Mouse (Mus musculus) cerebellum, postnatal 14 days (tissue): ENCODE results near the gene Obscn.

Source experiments
- DNase-seq, 2 experiments: peaks; one replicate each; pipeline ENCODE4 v3.0.0; 2021; ENCODE audit warnings: mixed read lengths in 2 of 2

The Obscn gene

DNA sequence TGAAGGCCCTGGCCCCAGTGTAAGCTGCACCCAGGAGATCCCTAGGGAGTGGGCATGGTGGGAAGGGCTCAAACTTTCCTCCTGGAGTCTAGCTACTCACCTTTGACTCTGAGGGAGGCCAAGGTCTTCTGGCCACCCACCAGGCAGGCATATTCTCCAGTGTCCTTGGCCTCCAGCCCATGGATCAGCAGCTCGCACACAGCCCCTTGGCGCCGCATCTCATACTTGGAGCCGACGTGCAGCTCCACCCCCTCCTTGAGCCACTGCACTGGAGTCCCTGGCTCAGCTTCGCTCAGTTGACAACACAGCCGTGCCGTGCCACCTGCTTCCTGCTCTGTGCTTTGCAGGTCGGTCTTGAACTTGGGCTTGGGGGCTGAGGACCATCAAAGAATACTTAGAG, 85.2 kb downstream of the Obscn start:
- DNase-seq: peak; percentile 15 to 35

DNA sequence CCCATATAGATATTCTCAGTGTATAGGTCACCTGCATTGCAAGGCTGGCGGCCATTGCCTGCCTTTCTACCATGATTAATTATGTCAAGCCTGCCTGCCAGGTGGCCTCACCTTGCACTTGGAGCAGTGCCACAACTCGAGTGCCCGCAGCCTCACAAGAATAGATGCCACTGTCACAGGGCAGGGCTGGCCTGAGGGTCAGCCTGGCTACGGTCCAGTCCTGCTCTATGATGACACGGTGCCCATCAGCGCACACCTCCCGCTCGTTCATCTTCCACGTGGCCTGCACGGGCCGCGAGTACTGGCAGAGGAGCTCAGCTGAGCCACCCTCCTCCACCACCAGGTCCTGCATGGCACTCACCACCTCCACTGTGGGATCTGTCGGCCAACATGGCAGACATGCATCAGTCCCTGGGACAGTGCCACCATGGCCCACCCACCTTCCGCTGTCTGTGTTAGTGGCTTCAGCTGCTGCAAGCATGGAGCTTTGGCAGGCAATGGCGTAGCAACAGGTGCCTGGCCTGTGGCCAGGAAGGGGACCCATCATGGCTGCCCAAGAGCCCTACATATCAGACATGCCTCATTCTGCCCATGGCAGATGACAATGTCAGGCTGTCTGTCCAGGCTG, 91.4 kb downstream of the Obscn start:
- DNase-seq: peak; percentile 65 to 84

DNA sequence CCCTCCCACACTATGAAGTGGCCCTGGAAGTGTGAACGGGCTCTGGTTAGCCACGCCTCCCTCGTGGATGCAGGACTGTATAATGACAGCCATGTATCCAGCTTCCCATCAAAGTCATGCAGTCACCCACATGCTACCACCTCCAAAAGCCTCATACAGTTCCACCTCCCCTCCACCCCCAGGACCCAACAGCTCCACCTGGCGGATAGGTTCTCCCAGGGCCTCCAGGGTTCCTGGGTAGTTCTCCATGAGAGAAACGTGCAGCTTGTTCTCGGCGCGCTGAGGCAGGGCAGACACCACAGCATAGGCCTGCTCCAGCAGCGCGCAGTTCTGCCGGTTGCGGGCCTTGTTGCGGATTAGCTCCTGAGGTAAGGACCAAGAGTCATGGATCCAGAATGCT, 107.2 kb downstream of the Obscn start:
- no peak for DNase-seq

DNA sequence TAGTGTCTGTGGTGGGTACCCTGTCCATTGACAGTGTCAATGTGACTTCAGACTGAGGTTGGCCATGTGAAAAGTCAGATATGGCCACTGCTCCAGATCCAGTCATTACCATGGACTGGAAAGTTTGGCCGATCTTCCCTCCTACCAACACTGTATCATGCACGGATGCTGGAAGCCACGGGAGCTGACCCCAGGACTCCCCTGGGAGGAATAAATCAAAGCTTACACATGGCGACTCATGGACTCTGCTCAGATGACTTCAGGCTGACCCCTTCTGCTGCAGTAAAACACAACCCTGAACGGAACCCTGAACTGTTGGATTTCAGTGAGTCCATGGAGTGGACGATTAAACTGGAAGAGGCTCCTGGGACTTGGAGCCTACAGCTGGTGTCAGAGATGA, 109.8 kb downstream of the Obscn start:
- DNase-seq: no peak

DNA sequence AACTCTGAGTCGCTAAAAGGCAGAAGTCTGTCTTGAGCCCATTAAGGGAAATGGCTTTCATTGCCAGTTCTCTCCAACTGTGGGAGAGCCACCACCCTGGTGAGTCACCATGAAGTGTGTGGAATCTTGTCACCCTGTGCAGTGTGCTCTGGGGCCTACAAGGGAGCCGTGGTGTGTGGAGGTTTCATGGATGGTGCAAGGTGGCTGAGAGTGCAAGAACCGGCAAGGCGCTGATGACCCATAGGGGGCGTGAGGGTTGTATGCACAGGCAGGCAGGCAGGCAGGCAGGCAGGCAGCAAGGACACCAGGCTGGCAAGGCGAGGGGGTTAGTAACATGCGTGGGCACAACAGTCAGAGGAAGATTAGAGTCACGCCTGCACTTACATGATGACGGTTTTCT, 121.2 kb downstream of the Obscn start:
- DNase-seq: peak; percentile 39 to 71

DNA sequence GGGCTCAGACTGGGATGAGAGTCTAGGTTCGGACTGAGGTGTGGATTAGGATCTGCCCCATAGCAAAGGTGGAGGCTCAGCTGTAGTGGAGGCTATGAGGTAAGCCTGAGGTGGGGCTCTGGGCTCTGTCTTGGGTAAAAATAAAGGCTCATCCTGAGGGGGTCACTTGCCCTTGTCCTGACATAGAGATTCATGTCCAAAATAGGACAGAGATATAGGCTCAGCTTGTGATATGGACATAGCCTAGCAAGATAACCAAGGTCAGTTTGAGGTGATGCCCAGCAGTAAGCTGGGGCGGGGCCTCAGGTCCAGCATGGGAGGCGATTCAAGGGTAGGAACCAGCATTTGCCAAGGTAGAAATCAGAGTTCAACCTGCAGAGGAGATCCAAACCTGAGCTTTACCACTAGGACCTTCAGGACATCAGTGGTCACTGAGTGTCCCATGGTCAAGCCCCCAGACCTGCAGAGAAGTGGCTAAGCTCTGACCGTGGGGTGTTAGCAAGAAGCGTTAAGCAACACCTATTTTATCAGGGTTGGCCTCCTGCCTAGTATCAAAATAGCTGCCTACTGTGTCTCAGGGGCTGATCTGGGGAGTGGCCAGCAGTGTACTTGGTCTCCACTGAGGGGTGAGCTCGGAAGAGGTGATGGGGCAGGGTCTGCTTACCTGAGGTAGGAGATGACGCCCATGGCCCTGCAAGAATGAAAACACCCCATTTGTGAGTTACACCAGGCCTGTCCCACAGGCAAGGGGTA, 133.7 kb downstream of the Obscn start:
- DNase-seq: no peak

DNA sequence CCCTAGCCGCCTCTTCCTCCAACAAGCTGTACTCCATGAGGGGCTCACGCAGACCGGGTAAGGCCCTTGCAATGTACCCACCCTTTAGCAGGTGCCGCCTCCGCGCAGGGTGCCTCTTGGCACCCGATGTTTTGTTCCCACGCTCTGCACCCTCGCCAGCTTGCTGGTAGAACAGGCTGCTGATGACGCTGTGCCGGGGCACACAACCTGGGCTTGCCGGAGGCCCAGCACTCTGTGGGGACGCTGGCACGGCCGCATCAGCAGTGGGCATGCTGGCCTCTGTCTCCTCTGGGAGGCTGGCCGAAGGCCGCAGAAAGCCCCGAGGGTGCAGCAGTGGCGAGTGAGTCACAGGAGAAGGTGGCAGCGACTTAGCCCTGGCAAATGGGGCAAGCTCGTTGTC, 135.6 kb downstream of the Obscn start:
- DNase-seq: no peak

DNA sequence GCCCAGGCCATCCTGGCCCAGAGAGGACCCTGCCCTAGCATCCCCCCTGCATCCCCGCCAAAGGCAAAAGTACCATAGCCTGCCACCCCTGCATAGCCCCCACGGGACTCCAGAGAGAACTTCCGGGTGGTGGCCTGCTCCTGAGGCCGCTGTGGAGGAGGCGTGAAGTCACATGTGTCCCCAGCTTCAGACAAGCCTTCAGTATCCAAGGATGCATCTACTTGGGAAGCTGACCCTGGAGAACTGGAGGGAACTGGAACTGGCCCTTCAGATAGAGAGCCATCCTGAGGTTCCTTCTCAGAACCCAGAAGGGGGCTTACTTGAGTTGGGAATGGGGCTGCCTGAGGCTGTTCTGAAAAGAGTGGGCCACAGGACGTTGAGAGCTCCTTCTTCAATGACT, 136.4 kb downstream of the Obscn start:
- no peak for DNase-seq

DNA sequence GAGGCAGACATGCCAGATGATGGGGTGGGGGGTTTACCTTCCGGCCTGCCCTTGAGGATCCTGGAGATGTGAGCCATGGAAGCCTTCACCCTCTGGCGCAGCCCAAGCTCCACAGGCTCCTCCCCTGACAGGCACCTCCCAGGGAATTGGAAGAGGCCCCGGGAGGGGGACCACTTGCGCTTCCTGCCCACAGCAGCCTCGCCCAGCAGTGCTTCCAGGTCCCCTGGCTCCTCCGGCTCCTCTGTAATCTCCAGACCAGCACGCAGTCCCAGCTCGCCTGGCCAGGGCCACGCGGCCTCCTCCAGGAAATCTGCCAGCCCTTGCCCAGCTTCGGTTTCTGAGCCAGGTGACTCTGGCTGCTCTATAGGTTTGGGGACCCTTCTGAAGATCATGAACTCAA, 137.0 kb downstream of the Obscn start:
- DNase-seq: no peak

DNA sequence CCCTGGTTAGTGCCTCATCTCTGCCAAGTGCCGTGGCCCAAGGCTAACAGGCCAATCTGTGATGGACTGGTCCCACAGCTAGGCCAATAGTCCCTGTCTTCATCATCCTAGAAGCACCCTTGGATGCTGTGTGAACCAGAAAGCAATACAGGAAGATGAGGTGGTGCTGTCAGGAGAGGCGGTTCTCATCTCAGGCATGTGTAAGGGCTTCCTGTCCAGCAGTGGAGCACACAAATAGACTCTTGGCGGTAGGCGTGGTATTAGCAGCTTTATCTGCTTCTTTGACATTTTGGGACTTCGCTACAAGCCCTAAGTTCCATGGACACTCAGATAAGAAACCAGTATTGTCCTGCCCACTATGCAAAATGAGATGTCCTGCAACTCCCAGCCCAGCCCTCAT, 138.7 kb downstream of the Obscn start:
- DNase-seq: no peak

DNA sequence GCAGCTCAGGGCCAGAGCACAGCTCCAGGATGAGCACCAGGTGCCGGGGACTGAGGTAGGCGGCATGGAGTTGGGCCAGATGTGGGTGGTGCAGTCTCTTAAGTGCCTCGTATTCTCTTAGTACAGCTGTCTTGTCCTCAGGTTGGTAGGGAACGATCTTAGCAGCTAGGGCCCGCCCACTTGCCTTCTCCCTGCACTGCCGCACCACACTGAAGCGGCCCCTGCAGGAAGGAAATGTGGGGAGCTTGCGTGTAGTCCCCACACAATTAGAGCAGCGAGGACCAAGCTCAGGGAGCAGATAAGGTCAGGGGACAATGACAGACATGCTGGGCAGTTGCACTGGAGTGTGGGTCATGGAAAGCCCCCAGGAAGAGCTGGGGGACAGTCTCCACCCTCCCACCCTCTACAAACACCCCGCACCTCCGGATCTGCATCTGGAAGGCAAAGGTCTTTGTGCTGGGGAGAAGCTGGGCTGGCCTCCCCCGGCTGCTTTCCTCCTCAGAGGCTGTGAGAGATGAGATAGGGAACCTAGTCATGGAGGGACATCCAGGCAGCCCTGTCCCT, 140.3 kb downstream of the Obscn start:
- no peak for DNase-seq

DNA sequence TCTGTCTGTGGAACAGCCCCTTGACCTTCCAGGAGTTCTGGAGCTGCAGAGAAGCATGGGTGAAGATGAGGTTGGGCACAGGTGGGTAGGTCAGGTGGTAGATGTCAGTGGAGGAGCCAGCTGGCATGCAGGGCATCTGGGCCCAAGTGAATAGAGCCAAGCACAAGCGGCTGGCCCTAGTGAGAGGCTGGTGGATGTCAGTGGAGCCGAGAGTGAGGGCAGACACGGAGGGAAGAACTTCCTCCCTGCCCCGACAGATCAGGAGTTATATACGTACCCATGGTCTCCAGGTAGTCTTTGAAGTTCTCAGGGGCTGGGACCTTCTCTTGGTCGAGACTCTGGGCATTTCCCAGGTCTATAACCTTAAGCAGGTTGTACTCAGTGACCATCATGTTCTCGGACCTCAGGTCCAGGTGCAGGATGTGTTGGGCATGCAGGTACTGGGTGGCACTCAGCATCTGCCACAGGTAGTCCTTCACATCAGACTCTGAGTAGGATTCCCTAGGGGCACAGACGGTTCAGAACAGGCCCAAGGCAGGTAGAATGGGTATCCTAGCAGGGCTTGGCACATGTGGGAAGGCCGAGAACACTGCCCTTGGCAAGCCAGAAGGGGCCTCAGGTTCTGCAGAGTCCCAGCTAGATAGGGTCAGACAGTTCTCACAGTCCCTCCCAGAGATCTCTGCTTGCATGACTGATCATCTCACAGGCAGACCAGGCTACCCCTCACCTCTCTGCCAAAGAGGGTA, 141.0 kb downstream of the Obscn start:
- DNase-seq: no peak

DNA sequence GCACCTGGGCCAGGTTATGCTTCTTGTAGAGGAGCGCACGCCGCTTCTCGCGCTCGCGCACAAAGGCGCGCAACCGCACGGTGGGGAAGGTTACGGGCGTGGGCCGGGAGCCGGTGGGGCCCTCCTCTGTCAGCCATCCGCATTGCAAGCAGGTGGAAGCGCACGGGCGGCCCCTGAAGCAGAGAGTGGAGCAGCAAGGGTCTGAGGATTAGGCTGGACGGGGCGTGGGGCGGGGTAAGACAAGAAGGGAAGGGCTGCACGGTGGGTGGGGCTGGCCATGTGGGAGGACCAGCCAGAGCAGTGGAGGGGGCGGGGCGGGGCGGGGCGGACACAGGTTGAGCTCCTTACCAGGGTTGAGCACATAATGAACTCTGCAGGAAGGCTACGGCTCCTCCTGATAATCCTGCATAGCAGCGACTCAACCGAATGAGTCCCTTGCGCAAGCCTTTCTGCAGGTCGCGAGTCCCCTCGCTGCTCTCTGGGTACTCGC, 141.8 kb downstream of the Obscn start:
- DNase-seq: peak; percentile 62 to 77

DNA sequence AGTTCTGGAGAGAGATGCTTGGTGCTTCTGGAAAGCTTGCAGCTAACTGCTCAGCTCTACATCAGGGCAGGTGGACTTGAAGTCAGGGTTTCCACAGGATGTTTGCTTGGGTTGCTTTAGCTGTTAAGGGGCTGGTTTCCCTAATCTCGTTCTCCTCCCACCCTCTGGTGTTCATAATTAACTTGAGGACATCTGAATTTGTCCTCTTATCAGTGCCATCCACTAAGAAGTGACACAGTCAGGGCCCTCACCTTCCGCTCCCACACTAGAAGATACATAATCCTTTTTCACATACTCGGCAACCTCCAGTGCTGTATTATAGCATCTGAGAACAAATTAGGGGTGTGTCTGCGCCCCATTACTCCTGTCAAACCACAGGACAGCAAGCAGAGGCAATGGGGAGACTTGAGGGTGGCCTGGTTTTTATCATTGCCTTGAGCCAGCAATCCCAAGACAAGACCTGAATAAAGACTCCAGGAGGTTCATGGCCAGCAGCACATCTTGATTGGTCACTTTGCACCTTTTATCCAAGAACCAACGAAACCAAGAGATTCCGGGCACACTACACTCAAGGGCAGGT, 143.0 kb downstream of the Obscn start:
- no peak for DNase-seq

DNA sequence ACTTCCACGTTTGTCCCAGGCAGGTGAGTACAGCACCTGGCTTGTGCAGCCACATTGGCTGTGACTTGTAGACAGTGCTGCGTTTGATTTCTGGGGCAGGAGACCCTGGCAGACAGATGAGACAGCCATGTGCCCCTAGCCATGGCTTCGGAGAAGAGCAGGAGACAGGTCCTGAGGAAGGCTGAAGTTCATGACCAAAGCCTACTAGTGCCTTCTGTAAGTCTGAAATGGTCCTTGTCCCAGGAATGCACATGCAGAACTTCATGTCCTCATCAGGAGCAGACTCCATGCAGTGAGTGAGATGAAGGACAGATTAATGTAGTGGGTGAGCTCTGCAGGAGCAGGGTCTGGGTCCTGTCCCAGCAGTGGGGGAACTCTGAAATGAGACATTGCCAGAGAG, 144.3 kb downstream of the Obscn start:
- no peak for DNase-seq

DNA sequence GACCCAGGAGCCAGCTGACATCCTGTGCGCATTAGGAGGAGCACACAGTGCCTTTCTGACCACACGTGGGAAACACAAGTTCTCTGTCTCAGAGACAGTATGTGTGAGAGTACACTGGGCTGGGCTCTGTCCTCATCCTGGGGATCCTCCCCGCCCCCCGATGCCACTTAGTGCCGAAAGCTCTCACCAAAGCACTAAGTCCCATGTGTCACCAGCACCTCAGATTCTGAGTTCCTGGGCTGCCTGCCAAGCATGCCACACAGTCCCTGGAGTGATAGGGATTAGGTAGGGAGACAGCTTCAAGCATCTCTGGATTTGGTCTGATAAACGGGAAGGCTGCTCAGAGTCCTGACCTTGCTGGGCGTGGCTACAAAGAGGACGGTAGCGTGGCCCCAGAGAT, 145.4 kb downstream of the Obscn start:
- DNase-seq: peak in 1 of 2 experiments; percentile 32

DNA sequence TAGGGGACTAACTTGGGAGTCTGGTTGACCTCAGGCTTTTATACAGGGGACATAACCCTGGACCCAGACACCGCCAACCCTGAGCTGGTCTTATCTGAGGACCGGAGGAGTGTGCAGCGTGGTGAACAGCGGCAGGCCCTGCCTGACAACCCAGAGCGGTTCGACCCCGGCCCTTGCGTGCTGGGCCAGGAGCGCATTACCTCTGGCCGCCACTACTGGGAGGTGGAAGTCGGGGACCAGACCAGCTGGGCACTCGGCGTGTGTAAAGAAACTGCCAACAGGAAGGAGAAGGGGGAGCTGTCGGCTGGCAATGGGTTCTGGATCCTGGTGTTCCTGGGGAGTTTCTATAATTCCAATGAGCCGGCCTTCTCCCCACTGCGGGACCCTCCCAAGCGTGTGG, 146.1 kb downstream of the Obscn start:
- no peak for DNase-seq

DNA sequence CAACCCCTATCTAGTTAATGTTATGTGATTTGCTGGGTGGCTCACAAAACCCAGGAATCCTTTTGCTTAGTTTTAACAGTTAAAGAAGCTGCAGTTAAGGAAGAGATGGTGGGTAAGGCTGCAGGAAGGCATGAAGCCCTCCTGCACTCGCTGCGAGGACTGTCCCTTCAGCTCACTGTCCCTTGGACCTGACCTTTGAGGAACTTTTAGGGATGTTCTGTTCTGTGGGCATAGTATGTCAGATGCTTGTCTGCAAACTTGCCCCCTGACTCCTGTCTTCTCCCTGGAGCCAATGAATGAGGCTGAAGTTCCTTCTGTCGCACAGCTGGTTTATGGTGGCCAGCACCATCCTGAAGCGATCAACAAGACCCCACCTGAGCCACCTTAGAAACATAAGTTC, 147.0 kb downstream of the Obscn start:
- no peak for DNase-seq

DNA sequence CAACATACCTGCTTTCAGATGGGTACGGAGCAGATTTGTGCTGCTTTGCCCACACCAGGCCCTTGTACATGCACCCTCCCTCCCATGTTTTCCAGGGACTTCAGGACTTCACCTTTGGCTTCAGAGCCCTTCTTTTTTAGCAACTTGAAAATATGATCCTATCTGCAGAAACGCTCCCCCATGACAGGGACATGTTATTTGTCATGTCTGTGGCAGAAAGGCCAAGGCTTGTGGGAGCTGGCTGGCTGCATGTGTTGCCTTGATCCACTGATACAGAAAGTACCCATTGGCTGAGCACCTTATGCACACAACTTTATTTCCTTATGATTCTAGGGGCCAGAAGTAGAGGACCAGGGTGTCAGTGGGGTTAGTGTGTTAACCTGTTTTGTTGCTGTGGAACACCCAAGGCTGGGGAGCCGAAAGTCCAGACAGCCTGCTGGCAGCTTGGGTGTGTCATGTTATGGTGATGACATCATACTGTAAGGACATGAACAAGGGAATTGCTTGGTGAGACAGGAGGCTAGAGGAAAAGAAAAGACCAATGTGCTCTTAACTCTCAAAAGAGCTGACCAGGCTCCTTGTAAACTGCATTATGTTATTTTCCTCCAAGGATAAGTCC, 150.8 kb downstream of the Obscn start:
- no peak for DNase-seq

DNA sequence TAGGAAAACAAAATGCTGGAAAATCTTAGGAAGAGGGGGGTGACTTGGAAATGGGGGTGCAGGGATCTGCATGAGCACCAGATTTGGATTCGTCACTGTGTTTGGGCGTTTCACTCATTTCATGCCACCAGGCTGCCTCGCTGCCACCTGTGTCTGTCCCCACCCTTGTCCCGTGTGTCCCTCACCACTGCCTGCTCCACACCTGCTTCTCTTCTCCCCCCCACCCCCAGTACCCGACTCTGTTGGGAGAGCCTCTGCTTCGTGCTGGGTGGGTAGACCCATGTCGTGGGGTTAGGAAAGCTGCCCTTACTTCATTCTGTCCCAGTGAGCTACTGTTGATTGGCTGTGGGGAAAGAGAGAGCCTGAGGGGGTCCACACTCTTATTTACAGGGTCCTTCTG, 151.5 kb downstream of the Obscn start:
- no peak for DNase-seq

DNA sequence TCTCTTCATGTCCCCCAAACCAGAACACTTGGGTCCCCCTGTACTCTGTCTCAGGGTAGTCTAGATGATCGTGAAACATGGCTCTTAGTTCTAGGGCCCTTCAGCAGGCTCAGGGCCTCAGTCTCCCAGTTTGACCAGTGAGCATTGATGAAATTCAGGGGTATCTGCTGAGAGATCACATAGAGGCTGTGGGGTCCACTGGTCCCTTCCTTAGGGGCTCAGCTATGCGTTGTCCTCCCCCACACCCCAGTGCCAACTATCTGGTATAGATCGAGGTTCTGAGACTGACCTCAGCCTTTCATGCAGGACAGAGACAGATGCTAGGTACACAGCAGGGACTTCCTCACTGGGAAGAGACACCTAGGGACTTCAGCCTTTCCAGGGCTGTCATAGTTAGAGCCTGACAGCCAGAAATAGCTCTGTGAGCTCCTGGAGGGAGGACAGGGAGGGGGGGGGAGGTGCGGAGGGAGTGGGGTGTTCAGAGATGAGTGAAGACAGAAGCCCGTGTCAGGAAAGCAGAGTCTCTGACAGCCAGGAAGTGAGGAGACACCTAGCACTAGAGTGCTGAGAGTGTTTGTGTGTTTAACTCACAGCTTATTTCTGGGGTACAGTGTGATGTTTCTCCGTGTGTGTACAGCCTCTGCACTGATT, 152.4 kb downstream of the Obscn start:
- no peak for DNase-seq

DNA sequence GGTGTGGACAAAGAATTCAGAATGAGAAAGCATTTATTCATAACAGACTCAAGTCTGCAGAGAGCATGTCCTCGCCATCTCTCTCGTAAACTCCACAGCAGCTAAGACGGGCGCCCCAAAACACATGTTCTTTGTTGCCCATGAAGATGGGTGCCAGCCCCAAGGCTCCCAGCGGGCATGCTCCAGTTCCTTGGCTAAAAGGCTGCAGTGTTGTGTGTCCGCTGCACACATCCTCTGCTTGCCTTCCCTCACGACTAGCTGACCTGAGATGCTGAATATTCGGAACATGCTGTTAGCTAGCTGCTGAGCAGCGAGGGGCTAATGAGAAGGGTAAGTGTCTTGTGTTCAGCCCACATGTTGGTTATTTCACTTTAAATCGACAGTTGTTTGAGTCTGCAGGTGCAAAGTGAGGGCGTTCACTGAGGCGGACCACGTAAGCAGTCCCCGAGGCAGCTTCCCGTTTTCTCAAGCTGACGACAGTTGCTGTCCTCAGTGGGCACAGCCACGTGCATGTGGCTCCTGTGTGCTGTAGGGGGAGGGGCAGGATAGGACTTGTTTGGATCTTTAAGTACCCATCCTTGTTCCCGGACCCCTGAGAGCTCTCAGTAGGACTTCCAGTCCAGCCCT, 153.6 kb downstream of the Obscn start:
- DNase-seq: no peak
